12 mouse cellular contexts compared by ENCODE assay signal in genomic region chr3:98050492-98051406, GRCm38 (mm10). TPM values are rescaled to one million over a fixed set of nuclear protein-coding genes. Genes with fewer than 3 reads are reported as not detected.
DNase-seq lines count a peak whose midpoint lies in the region; ATAC-seq and TF ChIP-seq lines count a peak whose summit lies in the region.
"Had no signal": no experiment of that assay in that cellular context is flagged by ENCODE, and none has a peak within 500 bp of the region (broad histone marks: within the 10 kb centered on the region; RNA-seq: fewer than 3 reads in every experiment).

No protein-coding gene starts in this region.

- no peak for DNase-seq in hindbrain, embryonic 14.5 days (ENCODE audit: low spot score)
- no peak for DNase-seq in hindbrain, embryonic 11.5 days (ENCODE audit: low spot score)
- peak; percentile 81 for DNase-seq in lung, postnatal 0 days (ENCODE audit: low spot score)
- DNase-seq in left cerebral cortex, postnatal 4 days = no peak
- DNase-seq in cerebellum, adult 11-12 months = no peak
- DNase-seq: adrenal gland, postnatal 25 days; cerebellum, adult 11 months; liver; thymus, postnatal 36 days had no signal

- H3K36me3 ChIP-seq in hindbrain, embryonic 14.5 days (replicated peaks; ENCODE audit: control insufficient read depth, insufficient read depth) = no peaks in the 10 kb centered on the region
- H3K36me3 ChIP-seq in hindbrain, embryonic 11.5 days (ENCODE audit: control insufficient read depth, insufficient read depth, low read length) = no peaks in the 10 kb centered on the region
- no peaks in the 10 kb centered on the region for H3K36me3 ChIP-seq in neural tube, embryonic 14.5 days (ENCODE audit: control insufficient read depth, insufficient read depth, low read length)
- no peaks in the 10 kb centered on the region for H3K36me3 ChIP-seq in neural tube, embryonic 15.5 days
- no peaks in the 10 kb centered on the region for H3K36me3 ChIP-seq in lung, postnatal 0 days (ENCODE audit: insufficient read depth, low read length)

- no peaks in the 10 kb centered on the region for H3K9me3 ChIP-seq in hindbrain, embryonic 14.5 days (ENCODE audit: control insufficient read depth, low read length)
- H3K9me3 ChIP-seq in hindbrain, embryonic 11.5 days (ENCODE audit: control insufficient read depth, low read length) = no peaks in the 10 kb centered on the region
- H3K9me3 ChIP-seq in neural tube, embryonic 14.5 days (ENCODE audit: control insufficient read depth, low read length) = no peaks in the 10 kb centered on the region
- no peaks in the 10 kb centered on the region for H3K9me3 ChIP-seq in neural tube, embryonic 15.5 days (replicated peaks)
- no peaks in the 10 kb centered on the region for H3K9me3 ChIP-seq in lung, postnatal 0 days (ENCODE audit: low read length)

- no peak overlapping the region for H3K4me3 ChIP-seq in hindbrain, embryonic 14.5 days (replicated peaks; ENCODE audit: low read length)
- no peak overlapping the region for H3K4me3 ChIP-seq in hindbrain, embryonic 11.5 days (ENCODE audit: low read depth, low read length)
- H3K4me3 ChIP-seq in neural tube, embryonic 14.5 days (ENCODE audit: low read depth, low read length) = no peak overlapping the region
- no peak overlapping the region for H3K4me3 ChIP-seq in neural tube, embryonic 15.5 days (replicated peaks)
- no peak overlapping the region for H3K4me3 ChIP-seq in lung, postnatal 0 days (ENCODE audit: low read depth, low read length)

- no peaks in the 10 kb centered on the region for H3K27me3 ChIP-seq in hindbrain, embryonic 14.5 days (ENCODE audit: control insufficient read depth, insufficient read depth, low read length)
- no peaks in the 10 kb centered on the region for H3K27me3 ChIP-seq in hindbrain, embryonic 11.5 days (ENCODE audit: control insufficient read depth, insufficient read depth, low read length)
- H3K27me3 ChIP-seq in neural tube, embryonic 14.5 days (ENCODE audit: control insufficient read depth, insufficient read depth, low read length) = no peaks in the 10 kb centered on the region
- H3K27me3 ChIP-seq in neural tube, embryonic 15.5 days (replicated peaks) = no peaks in the 10 kb centered on the region
- H3K27me3 ChIP-seq in lung, postnatal 0 days (replicated peaks; ENCODE audit: insufficient read depth, low read length) = no peaks in the 10 kb centered on the region

- no peak overlapping the region for H3K9ac ChIP-seq in hindbrain, embryonic 14.5 days
- H3K9ac ChIP-seq in hindbrain, embryonic 11.5 days (ENCODE audit: low read depth, low read length) = no peak overlapping the region
- H3K9ac ChIP-seq in neural tube, embryonic 14.5 days (replicated peaks; ENCODE audit: low read depth, low read length) = no peak overlapping the region
- H3K9ac ChIP-seq in neural tube, embryonic 15.5 days (replicated peaks) = no peak overlapping the region
- no peak overlapping the region for H3K9ac ChIP-seq in lung, postnatal 0 days (replicated peaks; ENCODE audit: low read depth)

- peak; percentile 57; the same call in 1 of the 2 replicates for ATAC-seq in hindbrain, embryonic 14.5 days (ENCODE audit: low FRiP score)
- no peak for ATAC-seq in hindbrain, embryonic 11.5 days (ENCODE audit: low FRiP score)
- peak; percentile 70; the same call in 1 of the 2 replicates for ATAC-seq in neural tube, embryonic 14.5 days (ENCODE audit: low read depth)
- no peak for ATAC-seq in neural tube, embryonic 15.5 days (ENCODE audit: low FRiP score)
- peak; percentile 88 for ATAC-seq in lung, postnatal 0 days
- ATAC-seq: CD4-positive, CD25-positive, alpha-beta regulatory T cell, adult 4 months had no signal

- 51% methylated on average over 14 of the region's 14 CpGs for WGBS in hindbrain, embryonic 14.5 days
- WGBS in hindbrain, embryonic 11.5 days = 66% methylated on average over 14 of the region's 14 CpGs
- 72% methylated on average over 14 of the region's 14 CpGs for WGBS in neural tube, embryonic 14.5 days
- 68% methylated on average over 14 of the region's 14 CpGs for WGBS in neural tube, embryonic 15.5 days
- 56% methylated on average over 14 of the region's 14 CpGs for WGBS in lung, postnatal 0 days

- H3K27ac ChIP-seq in hindbrain, embryonic 14.5 days = 0 out of 2 replicates have a peak overlapping the region, but pooled peaks have one; percentile 22
- H3K27ac ChIP-seq in hindbrain, embryonic 11.5 days (ENCODE audit: low read depth, low read length) = no peak overlapping the region
- no peak overlapping the region for H3K27ac ChIP-seq in neural tube, embryonic 14.5 days (ENCODE audit: low read depth, low read length)
- no peak overlapping the region for H3K27ac ChIP-seq in neural tube, embryonic 15.5 days (replicated peaks)
- no peak overlapping the region for H3K27ac ChIP-seq in lung, postnatal 0 days (ENCODE audit: low read length)

- no peak for TF ChIP-seq CTCF in lung, postnatal 0 days (IDR thresholded peaks at IDR 0.05)

- intact Hi-C loops in left cerebral cortex, postnatal 4 days (cut with DNase I) = no loop called here

- H3K4me2 ChIP-seq in hindbrain, embryonic 14.5 days (replicated peaks) = no peak overlapping the region
- no peak overlapping the region for H3K4me2 ChIP-seq in hindbrain, embryonic 11.5 days (replicated peaks; ENCODE audit: low read depth, low read length)
- H3K4me2 ChIP-seq in neural tube, embryonic 14.5 days (ENCODE audit: low read depth, low read length) = no peak overlapping the region
- no peak overlapping the region for H3K4me2 ChIP-seq in neural tube, embryonic 15.5 days
- H3K4me2 ChIP-seq in lung, postnatal 0 days (replicated peaks; ENCODE audit: low read depth, low read length) = no peak overlapping the region

- peaks cover 12% of the 10 kb centered on the region for H3K4me1 ChIP-seq in hindbrain, embryonic 14.5 days (replicated peaks; ENCODE audit: control insufficient read depth, insufficient read depth, low read length)
- H3K4me1 ChIP-seq in hindbrain, embryonic 11.5 days (replicated peaks; ENCODE audit: control insufficient read depth, insufficient read depth, low read length) = no peaks in the 10 kb centered on the region
- H3K4me1 ChIP-seq in neural tube, embryonic 14.5 days (ENCODE audit: control insufficient read depth, insufficient read depth, low read length) = peaks cover 9% of the 10 kb centered on the region
- H3K4me1 ChIP-seq in neural tube, embryonic 15.5 days = peaks cover 45% of the 10 kb centered on the region
- H3K4me1 ChIP-seq in lung, postnatal 0 days (ENCODE audit: insufficient read depth, low read depth, low read length) = peaks cover 10% of the 10 kb centered on the region; the same call in 1 of the 2 replicates

- peak; percentile 72; the same call in 1 of the 2 replicates for TF ChIP-seq EP300 in lung, postnatal 0 days (IDR thresholded peaks at IDR 0.05)

RNA-seq across cellular contexts. Expression of gene Notch2, which starts 37.4 kb away (rescaled TPM):
- polyA plus RNA-seq in hindbrain, embryonic 14.5 days (2014; fragmentation: Nextera tagmentation; extraction: Ambion mirVana) = 14.8 and 15.2 TPM in 2 replicates
- 16.7 and 20.8 TPM in 2 replicates for polyA plus RNA-seq in hindbrain, embryonic 11.5 days (2014; fragmentation: Nextera tagmentation; extraction: Ambion mirVana)
- polyA plus RNA-seq in neural tube, embryonic 14.5 days (2014; fragmentation: Nextera tagmentation; extraction: Ambion mirVana) = 8.2 and 13.6 TPM in 2 replicates
- polyA plus RNA-seq in neural tube, embryonic 15.5 days (2015; fragmentation: Nextera tagmentation; extraction: Ambion mirVana) = 9.0 and 11.3 TPM in 2 replicates
- 18.3 and 20.1 TPM in 2 replicates for polyA plus RNA-seq in lung, postnatal 0 days (2015; fragmentation: Nextera tagmentation; extraction: Ambion mirVana)
- total RNA-seq in left cerebral cortex, postnatal 4 days (2021) = 10 to 100 TPM; 22.4 to 24.4 TPM

Comparison
In these comparisons a context has a peak if more than half of its experiments do, and no peak if none do; other contexts are left out.
1. ATAC-seq: peak in hindbrain, embryonic 14.5 days (single experiment), neural tube, embryonic 14.5 days (single experiment) and lung, postnatal 0 days (single experiment); none in hindbrain, embryonic 11.5 days (single experiment) and neural tube, embryonic 15.5 days (single experiment).